Mouse (Mus musculus) liver, embryonic 14.5 days (tissue): ENCODE measurements at regions not wholly inside any gene's neighbourhood (a gene's known extent, or its start where the extent isn't known, plus 50 kb on each side); places are given as distances from the start of the nearest gene placed in this dataset.

Experiments used
- CTCF ChIP-seq: IDR thresholded peaks from 2 replicates; pipeline ENCODE4 v1.5.1; 2016; ENCODE audit warnings: antibody characterized with exemption, low read depth, control low read depth
- EP300 ChIP-seq: IDR thresholded peaks from 2 replicates; pipeline ENCODE4 v1.6.1; 2016; ENCODE audit warnings: antibody characterized with exemption, low read depth

DNA sequence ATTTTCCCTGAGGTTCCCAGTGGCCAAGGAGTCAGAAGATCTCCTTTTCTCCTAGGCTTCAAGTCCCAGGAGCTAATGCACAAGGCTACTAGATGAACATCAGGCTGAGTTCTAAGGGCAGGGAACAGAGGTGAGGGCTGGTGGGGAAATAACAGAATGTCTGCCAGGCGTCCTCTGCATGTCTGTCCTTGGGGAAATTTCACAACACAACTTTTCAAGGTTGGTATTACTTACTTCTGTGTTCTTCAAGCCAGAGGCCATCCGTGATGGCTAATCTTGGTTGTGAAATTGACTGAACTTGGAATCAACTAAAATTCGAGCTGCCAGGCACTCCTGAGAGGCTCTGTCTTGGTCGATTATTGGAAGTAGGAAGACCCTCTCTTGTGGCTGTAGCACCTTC is 416.6 kb downstream of the Vrk1 start:
- TF ChIP-seq CTCF (no peak), EP300 (no peak)
